Mouse (Mus musculus): ENCODE results near the gene Nrxn2. TPM values are rescaled to one million over a fixed set of nuclear protein-coding genes. Genes with fewer than 3 reads are reported as not detected.

Nrxn2 gene
- polyA plus RNA-seq, 1 experiment from 2014 or later, result 0.52 TPM

DNA sequence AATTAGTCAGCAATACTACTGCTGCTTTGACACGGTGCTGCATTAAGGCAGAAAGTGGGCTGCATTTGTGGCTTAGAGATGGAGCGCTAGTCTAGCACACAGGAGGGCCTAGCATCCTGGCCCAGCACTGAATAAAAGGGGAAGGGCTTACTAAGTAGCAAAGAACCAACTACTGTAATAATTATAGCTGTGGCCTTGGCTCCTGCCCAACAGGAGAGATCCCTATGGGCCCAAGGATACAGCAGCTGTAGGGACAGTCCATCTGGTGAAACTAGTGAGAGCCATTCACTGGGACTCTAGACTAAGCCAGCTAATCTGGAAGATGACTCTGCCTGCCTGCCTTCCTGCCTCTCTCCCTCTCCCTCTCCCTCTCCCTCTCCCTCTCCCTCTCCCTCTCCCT lies 147.9 kb downstream of the Nrxn2 start:
- Histone ChIP-seq H3K27me3 (replicated peaks) (peaks cover 6% of the 10 kb centered on the region), H3K27ac (ENCODE audit: poor library complexity, severe bottlenecking) (no peak overlapping the region), H3K4me3 (no peak overlapping the region), H3K4me1 (replicated peaks) (no peaks in the 10 kb centered on the region), H3K9ac (no peak overlapping the region), H3K9me3 (replicated peaks) (no peaks in the 10 kb centered on the region), H3K36me3 (no peaks in the 10 kb centered on the region), H3K4me2 (no peak overlapping the region)
- no peak for ATAC-seq (ENCODE audit: insufficient number of reproducible peaks, low FRiP score)
- WGBS, result 81% methylated on average over 2 of the region's 2 CpGs

DNA sequence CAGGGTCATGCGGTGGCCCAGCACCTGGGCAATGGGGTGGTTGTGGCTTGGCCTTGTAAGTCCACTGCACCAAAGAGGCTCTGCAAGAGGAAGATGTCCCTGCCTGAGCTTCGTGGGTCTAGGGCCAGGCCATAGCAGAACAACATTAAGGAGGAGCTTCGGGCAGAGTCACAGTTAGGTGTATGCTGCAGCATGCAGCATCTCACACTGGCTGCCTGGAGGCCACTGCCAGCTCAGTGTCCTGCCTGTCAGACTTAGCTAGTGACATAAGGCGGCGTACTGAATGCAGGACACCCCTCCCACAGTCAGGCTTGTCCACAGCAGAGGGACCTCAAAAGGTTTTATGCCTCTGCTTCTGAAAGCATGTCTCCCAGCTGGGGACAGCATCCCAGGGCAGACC lies 150.5 kb downstream of the Nrxn2 start:
- 72% methylated on average over 5 of the region's 5 CpGs for WGBS
- ATAC-seq (ENCODE audit: insufficient number of reproducible peaks, low FRiP score), result no peak

DNA sequence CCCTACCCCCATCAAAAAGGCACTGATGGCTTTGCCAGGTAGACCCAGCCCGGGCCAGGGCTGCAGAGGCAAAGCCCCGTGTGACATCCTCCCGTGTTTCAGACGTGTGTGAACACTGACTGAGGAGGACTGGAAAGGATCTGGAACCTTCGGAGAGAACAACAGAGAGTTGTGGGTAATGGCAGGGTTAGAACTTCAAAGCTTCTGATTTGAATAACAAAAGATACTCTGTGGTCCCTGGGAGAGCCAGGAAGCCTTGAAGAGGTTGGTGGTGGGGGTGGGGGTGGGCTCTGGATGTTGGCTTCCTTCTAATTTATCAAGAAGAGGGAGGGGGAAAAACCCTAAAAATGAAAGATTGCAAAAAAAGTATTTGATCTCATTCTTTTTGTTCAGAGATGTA lies 151.0 kb downstream of the Nrxn2 start:
- Histone ChIP-seq H3K9me3 (replicated peaks) (no peaks in the 10 kb centered on the region), H3K36me3 (no peaks in the 10 kb centered on the region), H3K4me3 (no peak overlapping the region), H3K27ac (ENCODE audit: poor library complexity, severe bottlenecking) (no peak overlapping the region), H3K4me1 (replicated peaks) (no peaks in the 10 kb centered on the region), H3K27me3 (replicated peaks) (peaks cover 18% of the 10 kb centered on the region), H3K4me2 (no peak overlapping the region), H3K9ac (no peak overlapping the region)
- ATAC-seq (ENCODE audit: insufficient number of reproducible peaks, low FRiP score), result no peak
- WGBS, result 43% methylated on average over 5 of the region's 5 CpGs

More for the DNA sequence above, 150.5 kb downstream of the Nrxn2 start:
- Histone ChIP-seq H3K9ac (no peak overlapping the region), H3K4me2 (no peak overlapping the region), H3K4me3 (no peak overlapping the region), H3K27ac (ENCODE audit: poor library complexity, severe bottlenecking) (no peak overlapping the region), H3K4me1 (replicated peaks) (no peaks in the 10 kb centered on the region), H3K27me3 (replicated peaks) (peaks cover 18% of the 10 kb centered on the region), H3K9me3 (replicated peaks) (no peaks in the 10 kb centered on the region), H3K36me3 (no peaks in the 10 kb centered on the region)

DNA sequence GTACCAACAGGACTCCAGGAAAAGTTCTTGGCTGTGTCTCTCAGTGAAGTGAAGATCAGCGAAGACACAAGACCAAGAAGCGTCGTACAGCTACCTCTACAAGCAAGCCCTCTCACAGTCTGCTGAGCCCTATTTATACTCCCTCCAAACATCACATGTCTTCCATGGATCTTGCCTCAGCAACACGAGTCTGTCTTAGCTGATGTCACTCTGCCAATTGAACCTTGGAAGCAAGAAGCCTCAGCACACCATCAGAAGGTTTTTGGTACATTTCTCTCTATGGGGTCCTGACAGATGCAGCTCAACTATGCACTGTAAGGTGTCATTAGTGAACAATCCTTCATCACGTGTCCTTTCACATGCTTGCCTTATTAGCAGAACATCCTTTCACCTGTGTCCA lies 152.9 kb downstream of the Nrxn2 start:
- no peak overlapping the region for H3K4me2 ChIP-seq
- no peak for ATAC-seq (ENCODE audit: insufficient number of reproducible peaks, low FRiP score)
- H3K4me3 ChIP-seq, result no peak overlapping the region
- no peaks in the 10 kb centered on the region for H3K36me3 ChIP-seq
- H3K9ac ChIP-seq, result no peak overlapping the region
- H3K27me3 ChIP-seq (replicated peaks), result peaks cover 28% of the 10 kb centered on the region
- H3K9me3 ChIP-seq (replicated peaks), result no peaks in the 10 kb centered on the region
- no peak overlapping the region for H3K27ac ChIP-seq (ENCODE audit: poor library complexity, severe bottlenecking)
- H3K4me1 ChIP-seq (replicated peaks), result no peaks in the 10 kb centered on the region
- 75% methylated on average over 5 of the region's 5 CpGs for WGBS

DNA sequence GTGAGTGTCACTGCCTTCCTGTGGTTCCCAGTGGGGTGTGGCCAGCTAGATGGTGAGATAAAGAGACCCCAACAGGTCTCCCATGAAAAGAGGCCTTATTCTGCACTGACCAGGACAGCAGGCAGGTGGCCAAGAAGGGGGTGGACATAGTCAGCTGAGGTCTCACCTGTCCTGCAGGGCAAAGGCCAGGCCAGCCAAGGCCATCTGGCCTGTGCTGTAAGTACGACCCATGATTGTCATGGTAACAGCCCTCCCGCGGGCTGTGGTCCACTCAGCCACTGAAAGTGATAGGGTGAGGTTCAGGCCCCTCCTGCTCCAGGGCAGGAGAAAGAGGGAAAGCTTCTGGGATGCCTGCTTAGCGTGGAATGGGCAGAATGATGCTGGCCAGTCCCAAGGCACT lies 153.5 kb downstream of the Nrxn2 start:
- no peak overlapping the region for H3K27ac ChIP-seq (ENCODE audit: poor library complexity, severe bottlenecking)
- H3K4me3 ChIP-seq, result no peak overlapping the region
- H3K4me2 ChIP-seq, result no peak overlapping the region
- no peaks in the 10 kb centered on the region for H3K9me3 ChIP-seq (replicated peaks)
- no peak for ATAC-seq (ENCODE audit: insufficient number of reproducible peaks, low FRiP score)
- no peaks in the 10 kb centered on the region for H3K36me3 ChIP-seq
- peaks cover 28% of the 10 kb centered on the region for H3K27me3 ChIP-seq (replicated peaks)
- H3K4me1 ChIP-seq (replicated peaks), result peaks cover 3% of the 10 kb centered on the region; the same call in 1 of the 2 replicates
- H3K9ac ChIP-seq, result no peak overlapping the region
- 32% methylated on average over 4 of the region's 4 CpGs for WGBS

Small RNAs within 50 kb of the gene (microRNA-seq; reads per million reads assigned to microRNA genes)
- gene Gm26460, result not detected

Other genes starting within 250 kb of the Nrxn2 start
- gene Majin, start 234.3 kb upstream of the Nrxn2 start, polyA plus RNA-seq (2016; fragmentation: Nextera tagmentation; extraction: Ambion mirVana), result not detected in 2 replicates
- 0.57 TPM in 1 of 2 replicates, not detected in the other for gene Gpha2, start 192.4 kb upstream of the Nrxn2 start, polyA plus RNA-seq (2016; fragmentation: Nextera tagmentation; extraction: Ambion mirVana)
- gene Ppp2r5b, start 182.9 kb upstream of the Nrxn2 start, polyA plus RNA-seq (2016; fragmentation: Nextera tagmentation; extraction: Ambion mirVana), result 29.8 and 31.0 TPM in 2 replicates
- 10.9 and 13.0 TPM in 2 replicates for gene Atg2a, start 177.1 kb upstream of the Nrxn2 start, polyA plus RNA-seq (2016; fragmentation: Nextera tagmentation; extraction: Ambion mirVana)
- 87.0 and 88.7 TPM in 2 replicates for gene Ehd1, start 142.0 kb upstream of the Nrxn2 start, polyA plus RNA-seq (2016; fragmentation: Nextera tagmentation; extraction: Ambion mirVana)
- 0.34 and 0.44 TPM in 2 replicates for gene Cdc42bpg, start 112.3 kb upstream of the Nrxn2 start, polyA plus RNA-seq (2016; fragmentation: Nextera tagmentation; extraction: Ambion mirVana)
- 48.7 and 52.1 TPM in 2 replicates for gene Men1, start 83.8 kb upstream of the Nrxn2 start, polyA plus RNA-seq (2016; fragmentation: Nextera tagmentation; extraction: Ambion mirVana)
- gene Map4k2, start 77.6 kb upstream of the Nrxn2 start, polyA plus RNA-seq (2016; fragmentation: Nextera tagmentation; extraction: Ambion mirVana), result 14.1 and 15.7 TPM in 2 replicates
- gene Sf1, start 55.0 kb upstream of the Nrxn2 start, polyA plus RNA-seq (2016; fragmentation: Nextera tagmentation; extraction: Ambion mirVana), result 127 and 130 TPM in 2 replicates
- 224 and 234 TPM in 2 replicates for gene Pygm, start 34.3 kb upstream of the Nrxn2 start, polyA plus RNA-seq (2016; fragmentation: Nextera tagmentation; extraction: Ambion mirVana)
- 43.8 and 45.8 TPM in 2 replicates for gene Rasgrp2, start 19.4 kb upstream of the Nrxn2 start, polyA plus RNA-seq (2016; fragmentation: Nextera tagmentation; extraction: Ambion mirVana)
- not detected in 2 replicates for gene Slc22a12, start 124.3 kb downstream of the Nrxn2 start, polyA plus RNA-seq (2016; fragmentation: Nextera tagmentation; extraction: Ambion mirVana)

Measured in heart, embryonic 12.5 days (tissue).